Mouse (Mus musculus) embryo, embryonic 11 days (tissue): Measurements from ENCODE around the gene Ift22.
"Not testable (repeated sequence)": the region's sequence is repeated elsewhere in the genome, so short reads cannot be mapped to it uniquely, and the experiment has no call there.

Experiments
- DNase-seq: peaks from one replicate; pipeline ENCODE4 v3.0.0-alpha.2; 2015

The Ift22 gene

DNA sequence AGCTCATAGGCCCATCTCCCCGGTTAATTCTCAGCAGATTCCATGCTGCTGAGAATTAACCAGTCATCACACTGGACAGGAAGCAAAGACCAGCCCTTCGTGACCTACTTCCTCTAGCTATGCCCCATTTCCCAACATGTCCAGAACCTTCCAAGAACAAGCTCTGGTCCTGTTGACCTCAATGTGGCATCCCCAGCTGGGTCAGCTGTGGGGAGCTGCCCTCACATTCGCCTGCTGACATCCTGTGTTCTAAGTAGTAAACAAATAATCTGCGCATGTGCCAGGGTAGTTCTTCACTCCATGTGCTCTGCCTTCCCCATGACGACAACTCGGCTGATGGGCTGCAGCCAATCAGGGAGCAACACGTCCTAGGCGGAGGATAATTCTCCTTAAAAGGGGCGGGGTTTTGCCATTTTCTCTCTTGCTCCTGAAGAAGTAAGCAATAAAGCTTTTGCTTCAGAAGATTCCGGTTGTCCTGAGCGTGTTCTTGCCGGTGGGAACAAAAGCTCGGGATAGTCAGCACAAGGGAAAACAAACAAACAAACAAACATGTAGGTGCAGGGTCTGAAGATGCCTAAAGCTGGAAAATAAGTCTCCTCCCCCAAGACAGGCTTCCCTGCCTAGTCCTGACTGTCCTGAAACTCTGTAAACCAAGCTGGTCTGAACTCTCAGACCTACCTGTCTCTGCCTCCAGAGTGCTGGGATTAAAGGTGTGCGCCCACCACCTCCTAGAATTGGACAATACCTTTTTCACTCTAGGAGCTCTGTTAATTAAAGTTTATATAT is 41.8 kb downstream of the Ift22 start:
- not testable (repeated sequence) for DNase-seq

DNA sequence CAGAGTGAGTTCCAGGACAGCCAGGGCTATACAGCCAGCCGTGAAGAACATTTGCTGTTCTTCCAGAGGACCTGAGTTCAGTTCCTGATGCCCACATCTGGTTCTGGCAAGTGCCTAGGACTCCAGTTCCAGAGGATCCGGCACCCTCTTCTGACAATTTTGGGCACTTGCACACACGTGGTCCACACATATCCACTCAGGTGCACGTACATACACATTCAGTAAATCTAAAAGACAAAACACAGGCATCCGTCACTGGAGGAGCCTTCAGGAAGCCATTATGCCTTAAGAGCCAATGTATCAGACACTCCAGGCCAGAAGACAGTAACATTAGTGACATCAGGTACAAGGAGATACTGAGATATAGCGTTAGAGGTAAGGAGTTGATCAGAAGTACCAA is 42.6 kb downstream of the Ift22 start:
- no peak for DNase-seq

DNA sequence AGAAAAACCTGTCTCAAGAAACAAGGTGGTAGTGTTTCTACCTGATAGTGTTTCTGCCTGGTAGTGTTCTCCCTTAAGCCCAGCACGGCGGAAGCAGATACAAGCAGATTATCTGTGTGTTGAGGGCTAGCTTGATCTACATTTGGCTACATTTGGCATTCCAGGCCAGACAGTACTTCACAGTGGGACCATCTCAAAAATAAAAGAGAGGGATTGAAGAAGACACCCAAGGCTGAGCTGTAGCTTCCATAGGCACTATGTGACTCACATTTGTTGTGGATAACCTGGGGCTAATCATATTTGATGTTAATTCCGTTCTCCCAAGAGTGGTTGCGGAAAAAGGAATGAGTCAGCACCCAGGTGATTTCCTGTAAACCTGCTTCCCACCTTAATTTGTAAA is 44.2 kb downstream of the Ift22 start:
- DNase-seq: no peak

DNA sequence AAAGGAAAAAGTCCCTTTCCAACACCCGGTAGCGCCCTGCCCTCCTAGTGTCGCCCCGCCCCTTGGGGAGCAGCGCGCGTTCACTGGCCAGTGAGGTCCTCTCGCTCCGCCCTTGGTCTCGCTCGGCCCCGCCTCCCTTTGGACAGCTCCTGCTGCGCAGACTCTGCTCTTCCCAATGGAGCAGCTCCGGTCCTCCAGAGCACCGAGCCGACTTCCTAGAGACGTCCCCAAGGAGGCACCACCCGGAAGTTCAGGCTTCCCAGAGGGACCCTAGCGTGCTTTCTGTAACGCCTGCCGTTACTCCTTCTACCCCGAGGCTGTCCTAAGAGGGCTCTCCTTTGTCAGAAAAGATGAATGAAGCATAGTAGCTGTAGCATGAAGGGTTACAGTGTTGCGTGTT is 45.1 kb downstream of the Ift22 start, which contains the start of gene Fis1:
TSS of gene Fis1 (plus strand) at position 261 of the 400 bp plus-strand sequence.
- peak; percentile 100 for DNase-seq

- peak; percentile 17 for DNase-seq
These were observed 45.5 kb downstream of the Ift22 start for GRCm38 (mm10) chr5:136953440-136953951.

- no peak for DNase-seq
These were observed 47.7 kb downstream of the Ift22 start for GRCm38 (mm10) chr5:136955622-136956021.

DNA sequence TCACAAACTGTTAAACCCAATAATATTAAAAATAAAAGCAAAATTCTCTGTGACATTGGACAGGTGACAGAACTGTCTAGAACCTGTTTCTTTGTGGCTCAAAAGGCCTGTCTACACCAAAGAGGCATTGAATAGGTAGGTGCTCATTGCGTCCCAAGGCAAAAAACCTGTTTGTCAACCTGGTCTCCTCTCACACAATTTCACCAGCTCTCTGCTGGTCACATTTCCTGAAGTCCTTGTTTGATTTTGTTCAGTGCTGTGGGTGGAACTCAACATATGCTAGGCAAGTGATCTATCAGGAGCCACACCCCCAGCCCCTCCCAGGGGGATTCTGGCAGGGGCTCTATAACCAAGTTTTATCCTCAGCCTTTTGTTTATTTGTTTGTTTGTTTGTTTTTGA is 49.3 kb downstream of the Ift22 start:
- DNase-seq: no peak

- DNase-seq: no peak
These were observed 51.1 kb downstream of the Ift22 start for GRCm38 (mm10) chr5:136958991-136959605.

GRCm38 (mm10) chr5:136960053-136960452 is 52.1 kb downstream of the Ift22 start:
- DNase-seq: no peak

GRCm38 (mm10) chr5:136961334-136961982 is 53.5 kb downstream of the Ift22 start:
- DNase-seq: no peak

DNA sequence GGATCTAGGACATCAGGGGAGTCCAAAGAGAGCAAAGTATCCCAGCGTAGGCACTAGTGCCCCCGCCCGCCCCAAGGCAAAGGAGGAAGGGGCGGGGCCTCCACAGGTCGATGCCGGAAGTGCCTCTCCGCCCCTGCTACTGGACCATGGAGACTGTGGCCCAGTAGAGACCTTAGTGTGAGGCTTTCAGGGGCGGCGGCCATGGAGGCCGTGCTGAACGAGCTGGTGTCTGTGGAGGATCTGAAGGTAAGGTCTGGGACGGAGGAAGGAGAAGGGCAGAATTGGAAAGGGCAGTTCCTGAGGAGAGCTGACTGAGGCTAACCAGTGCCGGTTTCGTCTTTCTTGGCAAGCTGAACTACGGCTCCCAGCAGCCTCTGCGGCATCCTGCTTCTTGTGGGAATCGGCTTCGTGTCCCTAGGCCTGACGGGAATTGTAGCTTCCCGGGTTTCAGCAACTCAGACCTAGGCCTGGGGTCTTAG is 54.1 kb downstream of the Ift22 start:
- peak; percentile 94 for DNase-seq

DNA sequence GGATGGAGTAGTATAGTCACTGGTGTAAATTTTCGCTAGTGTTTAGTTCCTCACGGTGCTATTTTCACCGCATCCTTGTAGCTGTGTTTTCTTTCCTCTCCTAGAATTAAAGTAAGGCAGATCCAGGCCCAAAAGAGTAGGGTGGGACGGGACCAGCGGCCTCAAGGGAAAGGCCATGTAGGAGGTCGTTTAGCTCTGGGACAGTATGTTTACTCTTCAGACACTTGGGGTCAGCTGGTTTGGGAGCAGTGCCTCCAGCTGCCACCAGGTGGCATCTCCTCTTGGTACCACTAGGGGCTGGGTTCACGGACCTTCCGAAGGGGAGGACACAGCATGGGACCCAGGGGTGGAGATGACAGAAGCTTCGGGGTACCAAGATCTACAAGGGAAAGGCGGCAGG is 54.6 kb downstream of the Ift22 start:
- peak; percentile 88 for DNase-seq

- DNase-seq: no peak
These were observed 55.1 kb downstream of the Ift22 start for GRCm38 (mm10) chr5:136962966-136963540.
